Comparison of ENCODE assay signal across 8 mouse cellular contexts in genomic region chr2:32720681-32721229, GRCm38 (mm10). TPM values are rescaled to one million over a fixed set of nuclear protein-coding genes. Genes with fewer than 3 reads are reported as not detected.
DNase-seq lines count a peak whose midpoint lies in the region; ATAC-seq lines count a peak whose summit lies in the region.

Sh2d3c (plus strand) TSS chr2:32721055.

- 27% methylated on average over 8 of the region's 8 CpGs for WGBS in kidney, embryonic 15.5 days
- 32% methylated on average over 8 of the region's 8 CpGs for WGBS in embryonic facial prominence, embryonic 13.5 days
- WGBS in midbrain, embryonic 10.5 days, result 75% methylated on average over 8 of the region's 8 CpGs

- H3K27ac ChIP-seq in kidney, embryonic 15.5 days, result peak within 1 kb of the TSS; percentile 24
- H3K27ac ChIP-seq in embryonic facial prominence, embryonic 13.5 days, result peak within 1 kb of the TSS; percentile 52
- peak within 1 kb of the TSS; percentile 35 for H3K27ac ChIP-seq in midbrain, embryonic 10.5 days (replicated peaks)

- H3K4me2 ChIP-seq in kidney, embryonic 15.5 days, result peak within 1 kb of the TSS; percentile 47
- peak within 1 kb of the TSS; percentile 53 for H3K4me2 ChIP-seq in embryonic facial prominence, embryonic 13.5 days

- intact Hi-C loops in left cerebral cortex, postnatal 14 days (cut with DNase I), result no loop called here

- H3K27me3 ChIP-seq in kidney, embryonic 15.5 days, result no peaks in the 10 kb centered on the region
- no peaks in the 10 kb centered on the region for H3K27me3 ChIP-seq in embryonic facial prominence, embryonic 13.5 days
- no peaks in the 10 kb centered on the region for H3K27me3 ChIP-seq in midbrain, embryonic 10.5 days (ENCODE audit: low read depth, poor library complexity, severe bottlenecking)

- H3K9me3 ChIP-seq in kidney, embryonic 15.5 days (replicated peaks), result no peaks in the 10 kb centered on the region
- H3K9me3 ChIP-seq in embryonic facial prominence, embryonic 13.5 days, result no peaks in the 10 kb centered on the region
- H3K9me3 ChIP-seq in midbrain, embryonic 10.5 days (replicated peaks), result 0 out of 2 replicates have a peak, but pooled peaks cover 2% of the 10 kb centered on the region

- no peak for DNase-seq in kidney, adult 18-20 months
- peak in 1 of 2 experiments; percentile 43 for DNase-seq in left cerebral cortex, postnatal 14 days (ENCODE audit: low spot score in 2 of 2)
- DNase-seq in midbrain, embryonic 10.5 days (ENCODE audit: low spot score), result no peak
- peak; percentile 50 for DNase-seq in thymus, postnatal 0 days (ENCODE audit: low spot score)
- DNase-seq in cerebellum, postnatal 36 days, result no peak

- H3K9ac ChIP-seq in kidney, embryonic 15.5 days, result no peak within 1 kb of the TSS
- H3K9ac ChIP-seq in embryonic facial prominence, embryonic 13.5 days, result peak within 1 kb of the TSS; percentile 41

- peak within 1 kb of the TSS; percentile 24 for H3K4me3 ChIP-seq in kidney, embryonic 15.5 days (replicated peaks)
- peak within 1 kb of the TSS; percentile 30 for H3K4me3 ChIP-seq in embryonic facial prominence, embryonic 13.5 days
- H3K4me3 ChIP-seq in midbrain, embryonic 10.5 days, result no peak within 1 kb of the TSS

- H3K4me1 ChIP-seq in kidney, embryonic 15.5 days, result peaks cover 26% of the 10 kb centered on the region
- peaks cover 28% of the 10 kb centered on the region for H3K4me1 ChIP-seq in embryonic facial prominence, embryonic 13.5 days
- peaks cover 20% of the 10 kb centered on the region for H3K4me1 ChIP-seq in midbrain, embryonic 10.5 days

- H3K36me3 ChIP-seq in kidney, embryonic 15.5 days, result no peaks in the 10 kb centered on the region
- H3K36me3 ChIP-seq in embryonic facial prominence, embryonic 13.5 days, result peaks cover 8% of the 10 kb centered on the region; the same call in 1 of the 2 replicates
- no peaks in the 10 kb centered on the region for H3K36me3 ChIP-seq in midbrain, embryonic 10.5 days

- ATAC-seq in kidney, embryonic 15.5 days (replicated peaks; ENCODE audit: low FRiP score), result peak; percentile 50
- ATAC-seq in embryonic facial prominence, embryonic 13.5 days (ENCODE audit: insufficient number of reproducible peaks, insufficient read depth, low FRiP score, low TSS enrichment, low read depth), result 0 out of 2 replicates have a peak, but pooled peaks have one; percentile 35
- peak; percentile 80 to 82 for ATAC-seq in hematopoietic stem cell, adult 5-6 weeks (replicated peaks in 1 of 2; ENCODE audit: insufficient read depth in 1 of 2, low FRiP score in 2 of 2, low TSS enrichment in 1 of 2, low read depth in 1 of 2, poor library complexity in 2 of 2, severe bottlenecking in 2 of 2)

RNA-seq across cellular contexts. Expression of gene Sh2d3c, which starts in this region (rescaled TPM):
- 32.5 and 37.2 TPM in 2 replicates for polyA plus RNA-seq in kidney, embryonic 15.5 days (2015; fragmentation: Nextera tagmentation; extraction: Ambion mirVana)
- 19.4 and 21.8 TPM in 2 replicates for polyA plus RNA-seq in embryonic facial prominence, embryonic 13.5 days (2015; fragmentation: Nextera tagmentation; extraction: Ambion mirVana)
- 10.4 and 17.9 TPM in 2 replicates for total RNA-seq in hematopoietic stem cell, adult 5-6 weeks (2017)
- total RNA-seq in left cerebral cortex, postnatal 14 days (2021), result 10 to 100 TPM; 31.1 to 35.6 TPM
- 26.7 and 33.6 TPM in 2 replicates for polyA plus RNA-seq in midbrain, embryonic 10.5 days (2016; fragmentation: Nextera tagmentation; extraction: Ambion mirVana)
- 20.7 and 23.4 TPM in 2 replicates for polyA plus RNA-seq in thymus, postnatal 0 days (2015; fragmentation: Nextera tagmentation; extraction: Ambion mirVana)
